Mouse (Mus musculus): ENCODE data around the gene Adamts3. TPM values are rescaled to one million over a fixed set of nuclear protein-coding genes. Genes with fewer than 3 reads are reported as not detected.

The Adamts3 gene
- polyA plus RNA-seq (2015; fragmentation: Nextera tagmentation; extraction: Ambion mirVana), result 2.6 and 2.8 TPM in 2 replicates

GRCm38 (mm10) chr5:89883051-89883907 lies at the start of gene Adamts3:
Gene Adamts3 (minus strand): TSS chr5:89883334.

